Mouse (Mus musculus) embryonic fibroblast, embryonic 13.5 days (primary cell): ENCODE measurements around the gene Stk32c. TPM values are rescaled to one million over a fixed set of nuclear protein-coding genes. Genes with fewer than 3 reads are reported as not detected.

Experiments
- H3K27ac ChIP-seq: 2 replicates; pipeline ENCODE4 v1.5.1; 2012; ENCODE audit warnings: low read length, control low read depth, inconsistent platforms; ENCODE audit not compliant: insufficient read depth
- H3K4me1 ChIP-seq: 2 replicates; pipeline ENCODE4 v1.6.1; 2011; ENCODE audit warnings: low read length; ENCODE audit not compliant: control insufficient read depth, insufficient read depth
- H3K4me3 ChIP-seq: 2 replicates; pipeline ENCODE4 v1.5.1; 2011; ENCODE audit warnings: mild to moderate bottlenecking, control low read depth, low read length; ENCODE audit not compliant: insufficient read depth
- CTCF ChIP-seq: IDR thresholded peaks from 2 replicates; pipeline ENCODE4 v1.5.1; 2011; ENCODE audit warnings: mild to moderate bottlenecking, control low read depth, low read length, moderate library complexity, borderline replicate concordance; ENCODE audit not compliant: insufficient read depth
- POLR2A ChIP-seq: IDR thresholded peaks from 2 replicates; pipeline ENCODE4 v1.6.1; 2011; ENCODE audit warnings: low read depth, mild to moderate bottlenecking, control low read depth, low read length, moderate library complexity
- polyA plus RNA-seq: library from polyadenylated mRNA; stranded (reverse); fragments of >200 nt; gene quantifications from 2 replicates; pipeline ENCODE4 v1.2.4, GENCODE M21; 2011; ENCODE audit warnings: low read depth; ENCODE audit not compliant: missing spikeins, insufficient read length

Gene Stk32c
- polyA plus RNA-seq, 1 experiment = 0.46 TPM

DNA sequence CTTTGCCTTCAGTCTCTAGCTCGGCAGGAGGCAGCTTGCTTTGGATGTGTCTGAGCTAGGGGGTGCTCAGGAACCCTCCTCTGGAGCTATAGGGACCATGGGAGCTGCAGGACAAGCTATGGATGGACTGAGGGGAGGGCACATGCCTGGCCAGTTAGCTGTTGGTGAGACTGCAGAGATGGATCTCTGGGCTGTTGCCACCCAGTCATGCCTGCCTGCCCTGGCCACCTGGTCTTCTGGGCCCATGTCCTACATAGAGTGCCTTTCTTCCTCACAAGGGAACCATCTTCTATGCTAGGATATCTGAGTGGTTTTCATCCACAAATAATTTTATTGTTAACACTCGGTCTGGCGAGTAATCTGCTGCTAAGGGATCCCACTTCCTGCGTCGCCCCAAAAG is 6.4 kb upstream of the Stk32c start:
- H3K27ac ChIP-seq = peak overlapping the region; percentile 60; the same call in 1 of the 2 replicates
- H3K4me3 ChIP-seq = no peak overlapping the region
- no peak for TF ChIP-seq POLR2A
- TF ChIP-seq CTCF = no peak
- peaks cover 7% of the 10 kb centered on the region; the same call in 1 of the 2 replicates for H3K4me1 ChIP-seq

DNA sequence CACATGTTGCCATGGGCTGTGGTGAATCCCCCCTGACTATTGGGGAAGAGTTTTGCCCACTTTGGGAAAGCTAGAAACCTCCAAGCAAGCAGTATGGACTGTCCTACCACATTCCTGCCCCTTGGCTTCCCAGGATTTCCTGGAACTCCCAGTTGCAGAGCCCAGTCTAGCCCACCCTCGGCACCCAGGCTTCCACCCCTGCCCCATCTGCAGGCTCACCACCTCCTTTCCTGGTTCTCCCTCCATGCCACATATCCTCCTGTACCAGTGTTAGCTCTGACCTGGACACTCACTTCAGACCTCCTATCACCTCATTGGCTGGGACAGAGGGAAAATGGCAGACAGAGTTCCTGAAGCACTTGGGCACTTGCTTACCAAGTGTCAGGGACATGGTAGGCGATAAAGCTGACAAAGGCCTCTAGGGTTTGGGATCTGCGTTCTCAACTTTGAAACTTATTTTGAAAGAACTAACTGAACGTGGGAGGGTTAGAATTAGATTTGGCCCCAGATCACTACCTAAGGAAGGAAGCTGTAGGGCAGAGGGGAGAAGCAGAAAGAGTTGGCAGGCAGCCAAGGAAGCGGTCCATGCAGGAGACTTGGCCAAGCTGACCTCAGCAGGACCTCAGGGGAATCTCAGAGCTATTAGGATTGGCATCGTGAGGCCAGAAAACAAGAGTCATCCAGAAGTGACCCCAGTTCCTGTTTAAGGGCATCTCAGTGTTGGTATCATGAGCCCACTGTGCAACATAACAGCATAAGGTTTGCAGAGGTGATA is 5.7 kb upstream of the Stk32c start:
- H3K4me3 ChIP-seq = no peak overlapping the region
- no peak overlapping the region for H3K27ac ChIP-seq
- H3K4me1 ChIP-seq = peaks cover 8% of the 10 kb centered on the region; the same call in 1 of the 2 replicates
- TF ChIP-seq POLR2A = no peak
- no peak for TF ChIP-seq CTCF

DNA sequence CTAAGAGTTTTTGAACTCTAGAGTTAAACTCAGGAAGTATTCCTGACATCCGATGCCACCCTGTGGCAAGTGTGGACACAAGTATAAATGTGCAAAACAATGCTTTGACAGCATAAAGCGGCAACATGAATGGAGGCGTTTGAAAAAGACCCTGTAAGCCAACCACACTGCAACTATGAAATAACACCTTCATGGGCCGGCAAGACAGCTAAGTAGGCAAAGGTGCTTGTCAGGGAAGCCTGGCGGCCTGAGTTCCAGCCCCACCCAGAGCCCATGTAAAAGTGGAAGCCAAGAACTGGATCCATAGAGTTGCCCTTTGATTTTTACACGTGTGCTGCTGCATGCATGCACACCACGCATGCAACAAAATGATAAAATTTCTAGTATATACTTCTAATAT is 3.9 kb upstream of the Stk32c start:
- Histone ChIP-seq H3K4me3 (no peak overlapping the region), H3K4me1 (peaks cover 10% of the 10 kb centered on the region; the same call in 1 of the 2 replicates), H3K27ac (no peak overlapping the region)
- TF ChIP-seq CTCF = no peak
- no peak for TF ChIP-seq POLR2A

DNA sequence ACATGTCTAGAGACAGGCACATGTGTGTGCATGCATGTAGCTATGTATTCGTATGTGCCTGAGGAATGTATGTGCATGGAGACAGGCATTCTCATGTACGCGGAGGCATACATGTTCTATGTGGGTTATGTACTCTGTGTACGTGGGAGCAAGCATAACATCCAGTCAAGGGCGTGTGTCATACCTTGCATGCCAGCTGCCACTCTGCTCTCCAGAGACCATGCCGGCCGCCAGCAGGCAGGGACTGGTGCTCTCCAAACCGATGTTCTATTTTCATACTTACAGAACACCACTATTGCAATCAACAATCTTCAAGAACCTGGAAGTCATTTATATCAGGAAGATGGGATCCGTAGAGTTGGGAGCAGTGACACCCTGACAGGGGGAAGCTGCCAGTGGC is 3.4 kb upstream of the Stk32c start:
- TF ChIP-seq POLR2A = no peak
- TF ChIP-seq CTCF = no peak
- Histone ChIP-seq H3K27ac (no peak overlapping the region), H3K4me1 (peaks cover 10% of the 10 kb centered on the region; the same call in 1 of the 2 replicates), H3K4me3 (no peak overlapping the region)

DNA sequence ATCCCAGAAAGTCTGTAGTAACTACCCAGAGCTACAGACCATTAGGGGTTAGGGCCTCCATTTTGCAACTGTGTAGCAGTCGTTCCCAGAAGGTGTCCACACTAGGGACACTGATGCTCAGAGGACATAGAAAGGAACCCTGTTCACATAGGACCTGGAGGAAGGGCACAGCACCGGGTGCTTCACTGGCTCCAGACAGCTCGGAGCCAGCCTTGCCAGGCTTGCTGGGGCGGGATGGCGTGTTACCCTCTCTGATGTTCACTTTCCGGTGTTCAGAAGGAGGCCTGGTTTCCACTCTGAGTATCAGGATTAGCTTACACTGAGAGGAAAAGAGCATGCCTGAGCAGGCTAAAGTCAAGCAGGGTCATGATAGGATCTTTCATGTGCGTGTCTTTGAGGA is 2.8 kb upstream of the Stk32c start:
- Histone ChIP-seq H3K4me1 (peaks cover 10% of the 10 kb centered on the region; the same call in 1 of the 2 replicates), H3K27ac (no peak overlapping the region), H3K4me3 (no peak overlapping the region)
- no peak for TF ChIP-seq POLR2A
- TF ChIP-seq CTCF = no peak

DNA sequence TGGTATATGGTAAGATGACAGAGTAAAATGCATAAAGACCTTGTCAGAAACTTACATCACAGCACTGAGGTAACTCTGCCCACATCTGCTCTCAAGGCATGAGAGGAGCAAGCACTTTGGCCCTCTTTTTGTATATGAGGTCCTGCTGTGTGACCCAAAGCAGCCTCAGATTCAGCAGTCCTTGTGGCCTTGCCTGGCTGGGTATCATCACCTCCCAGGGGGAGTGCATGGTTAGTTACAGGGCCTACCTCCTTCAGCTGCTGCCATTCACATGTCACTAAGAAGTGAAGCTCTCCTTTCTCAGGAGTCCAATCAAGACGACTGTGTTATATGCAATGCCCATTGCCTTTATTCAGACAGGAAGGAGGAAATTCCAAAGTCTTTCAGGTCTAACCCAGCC is 2.4 kb upstream of the Stk32c start:
- TF ChIP-seq CTCF (no peak), POLR2A (no peak)
- H3K4me1 ChIP-seq = peaks cover 10% of the 10 kb centered on the region; the same call in 1 of the 2 replicates
- H3K4me3 ChIP-seq = no peak overlapping the region
- no peak overlapping the region for H3K27ac ChIP-seq

DNA sequence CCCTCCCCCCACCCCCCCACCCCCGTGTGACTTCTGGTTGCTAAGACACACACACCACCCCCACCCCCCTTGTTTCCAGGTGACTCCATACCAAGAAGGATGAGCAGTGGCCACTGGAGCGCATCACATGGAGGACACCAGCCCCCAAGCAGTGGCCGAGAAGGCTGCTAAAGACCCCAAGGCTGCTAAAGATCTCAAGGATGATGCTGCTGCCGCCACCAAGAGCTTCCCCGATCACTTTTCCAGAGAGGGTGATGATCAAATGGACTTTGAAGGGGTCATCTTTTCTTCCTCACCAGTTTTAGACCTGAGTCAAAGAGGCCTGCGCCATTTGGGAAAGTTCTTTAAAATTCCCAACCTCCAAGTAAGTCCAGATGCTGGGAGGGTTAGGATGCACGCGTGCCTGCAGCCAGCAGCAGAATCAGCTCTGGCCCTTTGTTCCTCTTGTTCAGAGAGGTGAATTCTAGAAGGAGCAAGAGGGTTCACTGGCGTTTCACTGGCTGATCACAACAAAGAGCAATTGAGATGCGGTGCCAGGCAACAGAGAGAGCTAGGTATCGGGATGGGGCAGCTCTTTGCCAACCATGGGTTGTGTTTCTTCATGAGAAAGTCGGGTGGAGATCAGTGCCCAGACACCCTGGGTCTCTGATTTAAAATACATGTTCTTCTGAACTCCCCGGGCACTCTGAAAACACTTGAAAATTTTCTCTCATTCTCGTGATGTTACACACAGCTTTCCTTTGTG is 1.7 kb upstream of the Stk32c start:
- H3K27ac ChIP-seq = no peak overlapping the region
- TF ChIP-seq POLR2A (no peak), CTCF (no peak)
- H3K4me1 ChIP-seq = peaks cover 9% of the 10 kb centered on the region; the same call in 1 of the 2 replicates
- no peak overlapping the region for H3K4me3 ChIP-seq

DNA sequence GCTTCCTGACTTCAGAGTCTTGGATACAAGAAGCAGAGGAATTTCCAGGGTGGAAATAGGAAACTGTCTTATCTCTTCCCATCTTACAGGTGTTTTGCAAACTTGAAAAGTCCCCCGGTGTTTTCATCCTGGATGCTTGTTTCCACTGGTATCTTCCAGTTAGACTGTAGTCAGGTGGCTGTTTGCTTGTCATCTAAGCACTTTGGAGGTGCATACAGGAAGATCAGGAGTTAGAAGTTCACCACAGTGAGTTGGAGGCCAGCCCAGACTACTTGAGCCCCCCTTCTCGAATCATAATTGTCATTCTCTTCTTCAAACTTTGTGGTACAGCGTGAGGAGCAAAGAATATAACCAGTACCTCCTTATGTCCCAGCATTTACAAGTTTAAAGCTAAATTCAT is 1.1 kb upstream of the Stk32c start:
- no peak overlapping the region for H3K4me3 ChIP-seq
- H3K27ac ChIP-seq = no peak overlapping the region
- TF ChIP-seq CTCF (no peak), POLR2A (no peak)
- H3K4me1 ChIP-seq = peaks cover 4% of the 10 kb centered on the region; the same call in 1 of the 2 replicates

DNA sequence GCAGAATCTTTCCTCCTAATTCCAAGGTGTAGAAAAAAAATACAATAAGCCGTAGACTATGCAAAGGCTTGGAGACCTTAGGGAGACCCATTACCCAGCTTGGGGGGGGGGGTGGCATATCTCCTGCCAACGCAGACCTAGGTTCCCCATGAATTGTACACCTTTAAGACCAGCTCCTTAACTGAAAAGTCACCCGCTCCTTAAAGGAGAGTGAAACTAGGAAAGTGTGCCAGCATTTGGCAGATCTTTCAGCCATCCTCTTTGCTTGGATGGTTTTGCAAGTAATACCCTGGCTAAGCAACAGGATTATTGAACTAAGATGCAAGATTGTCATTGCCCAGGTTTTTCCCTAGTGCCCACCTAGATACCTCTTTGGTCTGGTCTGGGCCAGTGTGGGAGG is 644 bp upstream of the Stk32c start:
- H3K4me3 ChIP-seq = no peak overlapping the region
- TF ChIP-seq CTCF = no peak
- TF ChIP-seq POLR2A = no peak
- H3K4me1 ChIP-seq = peaks cover 4% of the 10 kb centered on the region
- H3K27ac ChIP-seq = no peak overlapping the region

DNA sequence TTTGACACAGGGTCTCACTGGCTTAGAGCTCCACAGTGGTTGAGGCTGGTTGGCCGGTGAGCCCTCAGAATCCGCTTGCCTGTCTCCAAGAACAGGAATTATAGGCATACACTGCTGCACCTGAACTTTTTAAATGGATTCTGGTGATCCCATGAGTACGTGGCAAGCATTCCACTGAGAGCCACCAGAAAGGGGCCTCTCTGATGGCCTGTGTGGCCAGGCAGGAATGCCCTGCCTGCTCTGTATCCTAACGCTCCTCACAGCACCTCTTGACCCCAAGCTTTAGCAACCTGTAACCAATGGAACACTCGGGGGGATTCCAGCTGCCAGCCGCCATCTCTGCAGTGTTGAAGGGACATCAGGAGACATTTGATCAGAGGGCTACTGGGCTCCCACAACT is 1.3 kb downstream of the Stk32c start:
- no peak for TF ChIP-seq CTCF
- no peak for TF ChIP-seq POLR2A
- Histone ChIP-seq H3K4me3 (no peak overlapping the region), H3K4me1 (peaks cover 6% of the 10 kb centered on the region), H3K27ac (no peak overlapping the region)
